Mouse (Mus musculus): ENCODE results near the gene Gns.

DNA sequence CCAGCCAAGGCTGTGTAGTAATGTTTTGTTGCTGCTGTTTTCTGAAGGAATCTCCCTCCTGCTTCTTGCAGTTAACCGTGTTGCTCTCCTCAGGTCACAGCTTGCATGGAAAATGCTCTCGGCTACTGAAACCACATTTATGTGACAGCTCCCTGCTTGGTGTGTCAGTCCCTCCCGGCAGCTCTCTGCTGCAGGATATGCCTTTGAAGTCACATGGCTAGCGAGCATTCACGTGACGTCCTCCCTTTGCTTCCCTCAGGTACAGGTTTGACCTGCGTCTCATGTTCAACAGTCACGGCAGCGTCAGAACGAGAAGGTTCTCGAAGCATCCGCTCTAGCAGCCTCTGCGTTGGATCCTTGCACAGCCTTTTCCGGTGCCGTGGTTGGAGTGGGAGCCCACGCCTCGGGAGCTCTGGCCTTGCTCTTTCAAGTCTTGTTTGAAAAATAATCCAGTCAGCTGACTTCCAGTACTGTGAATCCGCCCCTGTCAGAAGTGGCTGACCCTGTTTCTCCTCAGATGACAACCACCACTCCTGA lies 30.0 kb downstream of the Gns start:
- TF ChIP-seq GATA1 (IDR thresholded peaks at IDR 0.05; ENCODE audit: borderline replicate concordance, low read length) (no peak), FLI1 (IDR thresholded peaks at IDR 0.05; ENCODE audit: low read length) (no peak)

Data from megakaryocyte, embryonic 14.5 days (primary cell).